Mouse (Mus musculus): Measurements from ENCODE around the gene Rpl29.

DNA sequence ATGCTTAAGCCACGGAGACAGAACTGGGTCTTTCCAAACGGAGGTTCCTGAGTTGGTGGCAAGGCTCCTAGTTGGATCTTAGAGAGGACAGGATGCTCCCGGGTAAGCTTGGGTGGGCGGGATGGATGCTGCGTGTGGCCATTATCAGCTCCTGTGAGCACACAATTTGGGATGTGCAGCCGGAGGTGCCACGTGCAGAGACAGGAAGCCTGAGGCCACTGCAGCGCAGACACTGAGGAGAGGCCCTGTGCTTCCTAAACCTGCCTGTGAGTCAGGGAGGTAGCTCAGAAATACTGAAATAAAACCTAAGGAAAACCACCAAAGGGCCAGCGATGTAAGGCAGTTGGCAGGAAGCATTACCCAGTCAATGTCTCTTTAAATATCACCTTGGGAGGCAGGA is 40.5 kb downstream of the Rpl29 start:
- TF ChIP-seq ZNF384 (IDR thresholded peaks at IDR 0.05; ENCODE audit: low read depth, low read length) (no peak), MAFK (IDR thresholded peaks at IDR 0.05; ENCODE audit: insufficient read depth, low read depth, low read length) (no peak), CHD2 (IDR thresholded peaks at IDR 0.05; ENCODE audit: low read depth, low read length) (no peak), ZC3H11A (IDR thresholded peaks at IDR 0.05; ENCODE audit: borderline replicate concordance, low read depth, low read length) (no peak), HCFC1 (IDR thresholded peaks at IDR 0.05; ENCODE audit: borderline replicate concordance, insufficient read depth, low read length) (no peak)
